Comparison of ENCODE assay signal across 8 mouse cellular contexts in the genomic region with DNA sequence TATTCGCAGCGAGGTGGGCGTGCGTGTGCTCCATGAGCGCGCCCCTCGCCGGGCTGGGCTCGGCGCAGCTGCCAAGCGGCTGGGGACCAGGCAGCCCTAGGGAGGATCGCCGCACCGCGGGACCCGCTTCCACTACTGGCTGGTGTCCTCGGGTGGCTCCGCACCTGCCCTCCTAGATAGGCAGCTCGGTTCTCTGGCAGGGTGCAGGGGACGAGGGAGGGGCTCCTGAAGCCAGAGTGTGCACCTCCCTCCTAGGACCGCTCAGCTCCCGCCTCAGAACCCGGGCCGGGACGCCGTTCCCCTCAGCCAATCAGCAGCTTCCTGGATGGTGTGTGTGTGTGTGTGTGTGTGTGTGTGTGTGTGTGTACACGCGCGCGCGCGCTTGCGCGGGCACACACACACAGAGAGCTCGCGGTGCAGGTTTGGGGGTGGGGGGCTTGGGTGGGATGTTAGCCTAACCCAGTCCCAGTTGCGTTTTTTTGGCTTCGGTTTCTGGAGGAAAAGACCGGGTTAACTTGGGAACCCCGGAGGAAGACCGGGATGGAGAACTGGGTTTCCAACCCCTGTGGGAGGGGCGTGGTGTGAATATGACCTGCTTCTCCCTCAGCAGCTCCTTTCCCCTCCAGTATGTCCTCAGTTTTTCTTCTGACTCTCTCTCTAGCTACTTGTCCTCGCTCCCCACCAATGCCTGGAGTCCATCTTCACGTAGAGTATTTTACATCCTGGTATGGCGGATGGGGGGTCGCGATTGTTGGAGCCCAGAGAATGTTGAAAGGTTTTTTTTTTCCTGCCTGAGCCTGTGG. TPM values are rescaled to one million over a fixed set of nuclear protein-coding genes. Genes with fewer than 3 reads are reported as not detected.
A peak's percentile ranks its signal among the peaks of the same experiment; 100 is the strongest.
DNase-seq lines count a peak whose midpoint lies in the region; ATAC-seq lines count a peak whose summit lies in the region.

Gene Gpr139, minus strand, starts transcription at position 263 of the 803 bp plus-strand sequence.

- intact Hi-C loops in heart, postnatal 14 days (cut with DNase I), result no loop called here

- H3K36me3 ChIP-seq in kidney, embryonic 14.5 days (ENCODE audit: control insufficient read depth, insufficient read depth, low read length), result no peaks in the 10 kb centered on the region
- no peaks in the 10 kb centered on the region for H3K36me3 ChIP-seq in hindbrain, embryonic 13.5 days
- no peaks in the 10 kb centered on the region for H3K36me3 ChIP-seq in limb, embryonic 13.5 days

- peak; percentile 85 for ATAC-seq in kidney, embryonic 14.5 days (ENCODE audit: low FRiP score, low TSS enrichment)
- ATAC-seq in hindbrain, embryonic 13.5 days (ENCODE audit: low FRiP score), result peak; percentile 93
- peak; percentile 80; the same call in 1 of the 2 replicates for ATAC-seq in limb, embryonic 13.5 days (ENCODE audit: low FRiP score, low read depth)

- peak within 1 kb of the TSS; percentile 39 for H3K4me3 ChIP-seq in kidney, embryonic 14.5 days (ENCODE audit: low read length)
- peak within 1 kb of the TSS; percentile 66 for H3K4me3 ChIP-seq in hindbrain, embryonic 13.5 days
- H3K4me3 ChIP-seq in limb, embryonic 13.5 days, result peak within 1 kb of the TSS; percentile 48

- no peak within 1 kb of the TSS for H3K27ac ChIP-seq in kidney, embryonic 14.5 days (ENCODE audit: low read depth, low read length)
- H3K27ac ChIP-seq in hindbrain, embryonic 13.5 days, result peak within 1 kb of the TSS; percentile 92
- H3K27ac ChIP-seq in limb, embryonic 13.5 days, result no peak within 1 kb of the TSS

- 1% methylated on average over 44 of the region's 47 CpGs for WGBS in kidney, embryonic 14.5 days
- WGBS in hindbrain, embryonic 13.5 days, result under 1% methylated on average over 45 of the region's 47 CpGs
- WGBS in limb, embryonic 13.5 days, result under 1% methylated on average over 47 of the region's 47 CpGs

- no peaks in the 10 kb centered on the region for H3K9me3 ChIP-seq in kidney, embryonic 14.5 days (ENCODE audit: control insufficient read depth, low read length)
- no peaks in the 10 kb centered on the region for H3K9me3 ChIP-seq in hindbrain, embryonic 13.5 days
- H3K9me3 ChIP-seq in limb, embryonic 13.5 days, result no peaks in the 10 kb centered on the region

- peaks cover 36% of the 10 kb centered on the region for H3K27me3 ChIP-seq in kidney, embryonic 14.5 days (ENCODE audit: control insufficient read depth, insufficient read depth, low read length)
- peaks cover 44% of the 10 kb centered on the region for H3K27me3 ChIP-seq in hindbrain, embryonic 13.5 days
- peaks cover 66% of the 10 kb centered on the region for H3K27me3 ChIP-seq in limb, embryonic 13.5 days

- H3K4me1 ChIP-seq in kidney, embryonic 14.5 days (ENCODE audit: control insufficient read depth, insufficient read depth, low read length), result no peaks in the 10 kb centered on the region
- peaks cover 39% of the 10 kb centered on the region for H3K4me1 ChIP-seq in hindbrain, embryonic 13.5 days (replicated peaks)
- peaks cover 6% of the 10 kb centered on the region; the same call in 1 of the 2 replicates for H3K4me1 ChIP-seq in limb, embryonic 13.5 days

- peak within 1 kb of the TSS; percentile 64 for H3K4me2 ChIP-seq in kidney, embryonic 14.5 days (replicated peaks; ENCODE audit: low read depth, low read length)
- H3K4me2 ChIP-seq in hindbrain, embryonic 13.5 days, result peak within 1 kb of the TSS; percentile 66
- H3K4me2 ChIP-seq in limb, embryonic 13.5 days (replicated peaks), result peak within 1 kb of the TSS; percentile 87

- no peak for DNase-seq in kidney, adult 11 months
- peak; percentile 63 for DNase-seq in embryo, embryonic 10.5 days (ENCODE audit: low spot score)
- peak; percentile 22 for DNase-seq in right cerebral cortex, adult 18-20 months
- no peak for DNase-seq in urinary bladder, postnatal 25 days (ENCODE audit: low spot score)
- no peak for DNase-seq in heart, postnatal 14 days

- H3K9ac ChIP-seq in kidney, embryonic 14.5 days (ENCODE audit: low read depth, low read length), result peak within 1 kb of the TSS; percentile 25; the same call in 1 of the 2 replicates
- H3K9ac ChIP-seq in hindbrain, embryonic 13.5 days, result peak within 1 kb of the TSS; percentile 82
- peak within 1 kb of the TSS; percentile 48; the same call in 1 of the 2 replicates for H3K9ac ChIP-seq in limb, embryonic 13.5 days

RNA-seq across cellular contexts. Expression of gene Gpr139, which starts in this region (rescaled TPM):
- polyA plus RNA-seq in kidney, embryonic 14.5 days (2014; fragmentation: Nextera tagmentation; extraction: Ambion mirVana), result not detected in 2 replicates
- polyA plus RNA-seq in hindbrain, embryonic 13.5 days (2015; fragmentation: Nextera tagmentation; extraction: Ambion mirVana), result 6.5 and 7.0 TPM in 2 replicates
- polyA plus RNA-seq in limb, embryonic 13.5 days (2015; fragmentation: Nextera tagmentation; extraction: Ambion mirVana), result not detected in 2 replicates
- not detected for total RNA-seq in heart, postnatal 14 days (2021)

Comparison
In these comparisons a context has a peak if more than half of its experiments do, and no peak if none do; other contexts are left out.
1. Peak in ATAC-seq, H3K4me3 ChIP-seq, H3K9ac ChIP-seq and H3K4me2 ChIP-seq in kidney, embryonic 14.5 days; RNA of the gene not detected or under 1 TPM.
2. Peak in ATAC-seq, H3K4me3 ChIP-seq, H3K9ac ChIP-seq and H3K4me2 ChIP-seq in limb, embryonic 13.5 days; RNA of the gene not detected or under 1 TPM.
3. H3K9ac ChIP-seq: peak in every context shown above with its lines; median percentile 82 in hindbrain, embryonic 13.5 days; 48 in limb, embryonic 13.5 days; 25 in kidney, embryonic 14.5 days.
4. DNase-seq: peak in embryo, embryonic 10.5 days (single experiment) and right cerebral cortex, adult 18-20 months (single experiment); none in kidney, adult 11 months (single experiment), urinary bladder, postnatal 25 days (single experiment) and heart, postnatal 14 days (0 of 2).
5. Peak in every context shown above with its lines, with median percentiles within 50 percentile points of each other: ATAC-seq, H3K4me2 ChIP-seq and H3K4me3 ChIP-seq.